Mouse (Mus musculus) bone marrow, adult 2 months (tissue): ENCODE results near the gene Col16a1. TPM values are rescaled to one million over a fixed set of nuclear protein-coding genes. Genes with fewer than 3 reads are reported as not detected.

Experiments used
- H3K27ac ChIP-seq: fragments of 200-500 bp; 2 replicates; pipeline ENCODE4 v1.5.1; 2012; ENCODE audit warnings: low read depth, mild to moderate bottlenecking, control low read depth, inconsistent platforms, low read length; ENCODE audit not compliant: control insufficient read depth, poor library complexity, insufficient read depth
- H3K4me1 ChIP-seq: fragments of 200-500 bp; 2 replicates; pipeline ENCODE4 v1.6.1; 2011; ENCODE audit warnings: low read length; ENCODE audit not compliant: control insufficient read depth, insufficient read depth
- H3K4me3 ChIP-seq: fragments of 200-500 bp; replicated peaks from 2 replicates; pipeline ENCODE3; 2011; ENCODE audit warnings: mild to moderate bottlenecking, low read depth, low read length, control low read depth; ENCODE audit not compliant: control insufficient read depth
- CTCF ChIP-seq: fragments of 200-500 bp; IDR thresholded peaks from 2 replicates; pipeline ENCODE4 v1.5.1; 2011; ENCODE audit warnings: low read length, control low read depth; ENCODE audit not compliant: control insufficient read depth, insufficient read depth
- POLR2A ChIP-seq: fragments of 200-500 bp; IDR thresholded peaks from 2 replicates; pipeline ENCODE4 v1.6.1; 2011; ENCODE audit warnings: low read depth, mild to moderate bottlenecking, control low read depth, low read length, borderline replicate concordance; ENCODE audit not compliant: control insufficient read depth
- WGBS: fragments of 180-500 bp; shearing (Covaris S2); methylation state at CpG from one replicate; pipeline ENCODE4 v1.1.7; 2018; 5-methylcytosine and 5-hydroxymethylcytosine counted together
- polyA plus RNA-seq: library from polyadenylated mRNA; stranded (reverse); fragments of >200 nt; gene quantifications from 2 replicates; pipeline ENCODE4 v1.2.4, GENCODE M21; 2011; ENCODE audit warnings: low replicate concordance; ENCODE audit not compliant: missing spikeins, insufficient read depth, insufficient read length

Col16a1 gene
- polyA plus RNA-seq, 1 experiment, result 8.8 TPM

- no peak overlapping the region for H3K27ac ChIP-seq
- TF ChIP-seq CTCF (no peak), POLR2A (no peak)
- WGBS, result 88% methylated on average over 5 of the region's 5 CpGs
Observed at GRCm38 (mm10) chr4:130123020-130123419, 75.4 kb downstream of the Col16a1 start.

GRCm38 (mm10) chr4:130124110-130124509 is 76.5 kb downstream of the Col16a1 start:
- no peak overlapping the region for H3K27ac ChIP-seq
- H3K4me1 ChIP-seq, result no peaks in the 10 kb centered on the region
- WGBS, result 91% methylated on average over 4 of the region's 4 CpGs
- no peak for TF ChIP-seq POLR2A
- TF ChIP-seq CTCF, result no peak
- H3K4me3 ChIP-seq, result no peak overlapping the region

More at GRCm38 (mm10) chr4:130123020-130123419, 75.4 kb downstream of the Col16a1 start:
- Histone ChIP-seq H3K4me3 (no peak overlapping the region), H3K4me1 (no peaks in the 10 kb centered on the region)

GRCm38 (mm10) chr4:130125164-130125563 is 77.5 kb downstream of the Col16a1 start:
- no peaks in the 10 kb centered on the region for H3K4me1 ChIP-seq
- 91% methylated on average over 6 of the region's 6 CpGs for WGBS
- no peak overlapping the region for H3K27ac ChIP-seq
- H3K4me3 ChIP-seq, result no peak overlapping the region
- TF ChIP-seq CTCF (no peak), POLR2A (no peak)

GRCm38 (mm10) chr4:130125935-130126334 is 78.3 kb downstream of the Col16a1 start:
- WGBS, result 93% methylated on average over 5 of the region's 5 CpGs
- Histone ChIP-seq H3K4me1 (no peaks in the 10 kb centered on the region), H3K27ac (no peak overlapping the region), H3K4me3 (no peak overlapping the region)
- no peak for TF ChIP-seq POLR2A
- no peak for TF ChIP-seq CTCF

- WGBS, result 68% methylated on average over 5 of the region's 5 CpGs
- Histone ChIP-seq H3K4me1 (no peaks in the 10 kb centered on the region), H3K27ac (no peak overlapping the region), H3K4me3 (no peak overlapping the region)
- no peak for TF ChIP-seq CTCF
- no peak for TF ChIP-seq POLR2A
Observed at GRCm38 (mm10) chr4:130128907-130129306, 81.3 kb downstream of the Col16a1 start.

GRCm38 (mm10) chr4:130130082-130130481 is 82.4 kb downstream of the Col16a1 start:
- H3K4me1 ChIP-seq, result no peaks in the 10 kb centered on the region; the same call in 1 of the 2 replicates
- no peak overlapping the region for H3K27ac ChIP-seq
- H3K4me3 ChIP-seq, result no peak overlapping the region
- no peak for TF ChIP-seq CTCF
- no peak for TF ChIP-seq POLR2A
- 82% methylated on average over 10 of the region's 10 CpGs for WGBS

GRCm38 (mm10) chr4:130130641-130131350 is 83.2 kb downstream of the Col16a1 start:
- H3K4me3 ChIP-seq, result no peak overlapping the region
- H3K4me1 ChIP-seq, result no peaks in the 10 kb centered on the region; the same call in 1 of the 2 replicates
- TF ChIP-seq POLR2A (no peak), CTCF (no peak)
- H3K27ac ChIP-seq, result no peak overlapping the region
- WGBS, result 74% methylated on average over 13 of the region's 13 CpGs

GRCm38 (mm10) chr4:130131448-130132105 is 83.9 kb downstream of the Col16a1 start:
- no peaks in the 10 kb centered on the region; the same call in 1 of the 2 replicates for H3K4me1 ChIP-seq
- no peak overlapping the region for H3K27ac ChIP-seq
- 80% methylated on average over 7 of the region's 7 CpGs for WGBS
- no peak for TF ChIP-seq POLR2A
- no peak for TF ChIP-seq CTCF
- no peak overlapping the region for H3K4me3 ChIP-seq
